Mouse (Mus musculus): Measurements from ENCODE around the gene Tsen54.

GRCm38 (mm10) chr11:115774653-115775052, 39.9 kb upstream of the Tsen54 start:
- TF ChIP-seq CTCF (IDR thresholded peaks at IDR 0.05; ENCODE audit: borderline replicate concordance, insufficient read depth, low read length) (no peak), POLR2A (IDR thresholded peaks at IDR 0.05; ENCODE audit: low read depth, low read length) (no peak)

Data from embryonic fibroblast, embryonic 13.5 days (primary cell).